Mouse (Mus musculus) lung, postnatal 0 days (tissue): Measurements from ENCODE around the gene Zfp292.

Experiments used
- CTCF ChIP-seq: IDR thresholded peaks from 2 replicates; pipeline ENCODE4 v1.5.1; 2016; ENCODE audit warnings: antibody characterized with exemption, mild to moderate bottlenecking
- EP300 ChIP-seq: IDR thresholded peaks from 2 replicates; pipeline ENCODE4 v1.6.1; 2016; ENCODE audit warnings: antibody characterized with exemption, mild to moderate bottlenecking, control low read depth

DNA sequence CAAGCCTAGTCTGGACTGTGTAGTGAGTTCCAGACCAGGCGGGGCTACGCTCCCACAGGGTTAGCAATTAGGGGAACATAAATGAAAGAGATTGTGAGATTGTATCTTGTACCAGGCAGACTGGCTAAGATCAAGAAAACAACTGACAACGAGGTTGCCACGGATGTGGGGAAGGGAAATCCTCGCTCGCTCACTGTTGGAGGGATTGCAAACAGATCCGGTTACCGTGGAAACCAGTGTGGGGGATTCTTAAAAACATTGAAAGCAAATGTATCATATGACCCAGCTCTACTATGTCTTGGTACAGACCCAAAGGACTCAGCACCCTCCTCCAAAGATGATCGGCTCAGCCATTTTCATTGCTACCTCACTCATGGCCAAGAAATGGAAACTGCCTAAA lies 17.4 kb upstream of the Zfp292 start:
- TF ChIP-seq CTCF (no peak), EP300 (no peak)
